Mouse (Mus musculus) megakaryocyte progenitor cell, adult 5-6 weeks (primary cell): ENCODE data around the gene Ccdc138. TPM values are rescaled to one million over a fixed set of nuclear protein-coding genes. Genes with fewer than 3 reads are reported as not detected.

Experiments used
- total RNA-seq, 2 experiments: library from RNA; stranded (forward) in 1 of 2; stranded (reverse) in 1 of 2; fragments of 157-497, 149-512 nt in 1 of 2; fragments of 200-1000 nt in 1 of 2; gene quantifications; 2 replicates each; pipeline versions ENCODE4 v1.2.3 to v1.2.4; 2015 to 2017

Gene Ccdc138
- total RNA-seq, 2 experiments from 2014 or later, result 4.1 to 5.7 TPM

Other genes starting within 250 kb of the Ccdc138 start
- gene Gcc2, start 242.5 kb upstream of the Ccdc138 start, total RNA-seq (2015), result 41.4 and 45.6 TPM in 2 replicates
- gene Gcc2, start 242.5 kb upstream of the Ccdc138 start, total RNA-seq (2017), result 39.4 and 47.6 TPM in 2 replicates
- 107 and 116 TPM in 2 replicates for gene Lims1, start 174.5 kb upstream of the Ccdc138 start, total RNA-seq (2015)
- gene Lims1, start 174.5 kb upstream of the Ccdc138 start, total RNA-seq (2017), result 68.9 and 71.3 TPM in 2 replicates
- 158 and 161 TPM in 2 replicates for gene Ranbp2, start 51.0 kb upstream of the Ccdc138 start, total RNA-seq (2015)
- gene Ranbp2, start 51.0 kb upstream of the Ccdc138 start, total RNA-seq (2017), result 177 and 233 TPM in 2 replicates
- not detected in 2 replicates for gene Edar, start 177.7 kb downstream of the Ccdc138 start, total RNA-seq (2015)
- gene Edar, start 177.7 kb downstream of the Ccdc138 start, total RNA-seq (2017), result 0.07 TPM in 1 of 2 replicates, not detected in the other
- gene Gm17542, start 220.3 kb downstream of the Ccdc138 start, total RNA-seq (2015), result not detected in 2 replicates
- gene Gm17542, start 220.3 kb downstream of the Ccdc138 start, total RNA-seq (2017), result not detected in 2 replicates